Mouse (Mus musculus): ENCODE measurements around the gene Gpc6. TPM values are rescaled to one million over a fixed set of nuclear protein-coding genes. Genes with fewer than 3 reads are reported as not detected.
A peak's percentile ranks its signal among the peaks of the same experiment; 100 is the strongest.

The Gpc6 gene
- polyA plus RNA-seq, 1 experiment from 2014 or later = 42.5 TPM

DNA sequence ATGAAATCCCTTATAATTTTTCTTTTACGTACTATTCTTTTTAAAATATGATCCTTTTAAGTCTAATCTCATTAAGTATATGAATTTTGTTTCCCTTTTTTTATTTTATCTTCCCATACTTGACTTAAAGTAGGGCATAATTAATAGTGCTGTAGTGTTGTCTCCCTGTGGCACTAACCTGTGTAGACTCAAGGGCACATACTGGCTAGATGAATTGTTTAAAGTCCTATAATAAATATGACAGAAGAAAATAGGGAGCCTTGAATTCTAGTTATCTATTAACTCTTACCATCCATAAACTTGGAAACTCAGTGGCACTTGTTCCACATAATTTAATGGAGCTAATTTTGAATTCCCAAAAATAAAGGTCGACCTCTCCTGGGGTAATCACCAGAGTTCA lies 268.2 kb downstream of the Gpc6 start:
- Histone ChIP-seq H3K4me3 (ENCODE audit: low read depth, low read length) (no peak overlapping the region), H3K27me3 (replicated peaks; ENCODE audit: control insufficient read depth, insufficient read depth, low read length) (no peaks in the 10 kb centered on the region), H3K4me2 (ENCODE audit: low read depth, low read length) (no peak overlapping the region), H3K36me3 (ENCODE audit: control insufficient read depth, insufficient read depth, low read length) (no peaks in the 10 kb centered on the region), H3K4me1 (ENCODE audit: control insufficient read depth, insufficient read depth, low read length) (no peaks in the 10 kb centered on the region), H3K9me3 (ENCODE audit: control insufficient read depth, low read length) (no peaks in the 10 kb centered on the region), H3K27ac (replicated peaks; ENCODE audit: low read depth, low read length) (no peak overlapping the region), H3K9ac (ENCODE audit: low read depth, low read length) (no peak overlapping the region)
- WGBS = 92% methylated on average over 2 of the region's 2 CpGs
- no peak for DNase-seq (ENCODE audit: low spot score)
- ATAC-seq (ENCODE audit: low read depth) = no peak

DNA sequence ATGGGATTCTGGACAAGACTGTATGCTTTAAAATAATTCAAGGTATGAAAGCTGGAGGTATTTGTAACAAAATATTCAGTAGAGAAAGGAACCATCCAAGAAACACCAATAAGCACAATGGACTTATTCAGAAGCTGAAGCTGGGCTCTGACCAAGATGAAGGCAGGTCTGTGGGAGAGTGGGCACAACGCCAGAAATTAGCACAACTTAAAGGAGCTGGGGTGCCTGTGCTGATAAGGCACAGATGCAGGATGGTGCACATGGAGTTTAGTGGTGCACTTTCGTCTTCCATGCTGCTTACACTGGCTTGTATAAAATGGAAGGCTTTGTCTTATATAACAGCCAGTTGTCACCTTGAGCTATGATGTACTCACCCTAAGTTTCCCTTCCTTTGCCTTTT lies 276.9 kb downstream of the Gpc6 start:
- H3K36me3 ChIP-seq (ENCODE audit: control insufficient read depth, insufficient read depth, low read length) = no peaks in the 10 kb centered on the region
- 51% methylated on average over 2 of the region's 2 CpGs for WGBS
- H3K9me3 ChIP-seq (ENCODE audit: control insufficient read depth, low read length) = no peaks in the 10 kb centered on the region
- no peak overlapping the region for H3K4me3 ChIP-seq (ENCODE audit: low read depth, low read length)
- no peak overlapping the region for H3K4me2 ChIP-seq (ENCODE audit: low read depth, low read length)
- ATAC-seq (ENCODE audit: low read depth) = no peak
- no peak overlapping the region for H3K9ac ChIP-seq (ENCODE audit: low read depth, low read length)
- DNase-seq (ENCODE audit: low spot score) = peak; percentile 30
- no peaks in the 10 kb centered on the region for H3K27me3 ChIP-seq (replicated peaks; ENCODE audit: control insufficient read depth, insufficient read depth, low read length)
- H3K4me1 ChIP-seq (ENCODE audit: control insufficient read depth, insufficient read depth, low read length) = no peaks in the 10 kb centered on the region
- no peak overlapping the region for H3K27ac ChIP-seq (replicated peaks; ENCODE audit: low read depth, low read length)

DNA sequence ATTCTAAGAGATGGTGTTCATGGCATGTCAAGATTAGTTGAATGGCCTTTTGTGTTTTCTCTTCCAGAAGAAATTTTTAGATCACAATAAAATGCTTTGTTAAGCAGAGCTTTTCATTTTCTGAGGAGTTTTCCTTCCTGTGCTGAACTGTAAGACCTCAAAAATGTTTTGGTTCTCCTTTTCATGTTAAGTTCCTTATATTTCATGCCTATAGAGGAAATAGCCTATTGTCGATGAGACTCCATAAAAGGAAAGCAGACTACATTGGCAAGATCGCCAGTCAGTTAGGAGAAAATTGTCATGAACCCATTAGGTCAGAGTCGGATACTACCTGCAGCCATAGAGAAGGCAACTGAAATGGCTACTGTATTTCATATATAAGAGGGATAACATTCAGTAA lies 278.8 kb downstream of the Gpc6 start:
- Histone ChIP-seq H3K27me3 (replicated peaks; ENCODE audit: control insufficient read depth, insufficient read depth, low read length) (no peaks in the 10 kb centered on the region), H3K9ac (ENCODE audit: low read depth, low read length) (no peak overlapping the region), H3K4me3 (ENCODE audit: low read depth, low read length) (no peak overlapping the region), H3K36me3 (ENCODE audit: control insufficient read depth, insufficient read depth, low read length) (no peaks in the 10 kb centered on the region), H3K4me2 (ENCODE audit: low read depth, low read length) (no peak overlapping the region), H3K4me1 (ENCODE audit: control insufficient read depth, insufficient read depth, low read length) (no peaks in the 10 kb centered on the region), H3K9me3 (ENCODE audit: control insufficient read depth, low read length) (no peaks in the 10 kb centered on the region), H3K27ac (replicated peaks; ENCODE audit: low read depth, low read length) (no peak overlapping the region)
- no peak for DNase-seq (ENCODE audit: low spot score)
- WGBS = 80% methylated on average over 3 of the region's 3 CpGs
- no peak for ATAC-seq (ENCODE audit: low read depth)

DNA sequence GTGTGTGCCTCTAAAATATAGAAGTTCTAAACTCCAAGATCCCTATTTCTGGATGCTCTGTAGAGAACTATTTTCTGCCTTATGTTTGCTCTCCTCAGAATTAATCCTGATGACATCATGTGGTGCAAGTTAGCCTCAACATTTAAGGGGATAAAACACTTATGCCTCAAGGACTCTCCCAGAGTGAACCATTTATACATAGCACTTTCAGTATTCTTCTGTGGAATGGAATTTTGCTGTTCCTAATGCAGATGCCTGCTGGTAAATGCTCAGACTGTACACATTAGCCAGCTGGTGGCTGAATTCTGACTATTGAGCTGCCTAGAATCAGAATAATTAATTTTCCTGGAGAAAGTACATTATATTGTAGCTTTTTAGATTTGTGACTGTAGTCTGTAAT lies 289.3 kb downstream of the Gpc6 start:
- Histone ChIP-seq H3K27me3 (replicated peaks; ENCODE audit: control insufficient read depth, insufficient read depth, low read length) (no peaks in the 10 kb centered on the region), H3K36me3 (ENCODE audit: control insufficient read depth, insufficient read depth, low read length) (no peaks in the 10 kb centered on the region), H3K9me3 (ENCODE audit: control insufficient read depth, low read length) (no peaks in the 10 kb centered on the region), H3K4me2 (ENCODE audit: low read depth, low read length) (no peak overlapping the region), H3K27ac (replicated peaks; ENCODE audit: low read depth, low read length) (no peak overlapping the region), H3K4me3 (ENCODE audit: low read depth, low read length) (no peak overlapping the region), H3K9ac (ENCODE audit: low read depth, low read length) (no peak overlapping the region), H3K4me1 (ENCODE audit: control insufficient read depth, insufficient read depth, low read length) (no peaks in the 10 kb centered on the region)
- ATAC-seq (ENCODE audit: low read depth) (no peak), DNase-seq (ENCODE audit: low spot score) (no peak)

DNA sequence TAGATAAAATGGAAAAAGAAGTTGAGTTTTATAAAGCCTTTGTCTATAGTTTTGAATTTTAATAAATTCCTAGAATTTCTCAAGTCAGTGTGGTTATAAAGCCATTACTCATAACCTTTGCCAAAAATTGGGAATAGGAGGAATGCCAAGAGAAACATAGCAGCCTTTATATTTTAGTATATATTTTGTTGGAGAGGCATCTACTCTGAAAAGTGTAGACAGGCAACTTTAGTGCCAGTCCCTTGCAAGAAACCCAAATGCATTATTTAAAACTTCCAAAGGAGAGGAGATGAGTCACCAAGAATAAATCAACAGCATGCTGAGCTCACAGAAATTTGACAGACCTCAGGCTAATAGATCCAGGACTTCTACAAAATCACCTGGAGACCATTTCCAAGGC lies 301.8 kb downstream of the Gpc6 start:
- H3K9me3 ChIP-seq (ENCODE audit: control insufficient read depth, low read length) = no peaks in the 10 kb centered on the region
- no peak overlapping the region for H3K27ac ChIP-seq (replicated peaks; ENCODE audit: low read depth, low read length)
- H3K9ac ChIP-seq (ENCODE audit: low read depth, low read length) = no peak overlapping the region
- no peak for DNase-seq (ENCODE audit: low spot score)
- no peak for ATAC-seq (ENCODE audit: low read depth)
- no peaks in the 10 kb centered on the region; the same call in 1 of the 2 replicates for H3K4me1 ChIP-seq (ENCODE audit: control insufficient read depth, insufficient read depth, low read length)
- no peaks in the 10 kb centered on the region for H3K27me3 ChIP-seq (replicated peaks; ENCODE audit: control insufficient read depth, insufficient read depth, low read length)
- H3K4me2 ChIP-seq (ENCODE audit: low read depth, low read length) = no peak overlapping the region
- no peaks in the 10 kb centered on the region for H3K36me3 ChIP-seq (ENCODE audit: control insufficient read depth, insufficient read depth, low read length)
- no peak overlapping the region for H3K4me3 ChIP-seq (ENCODE audit: low read depth, low read length)

DNA sequence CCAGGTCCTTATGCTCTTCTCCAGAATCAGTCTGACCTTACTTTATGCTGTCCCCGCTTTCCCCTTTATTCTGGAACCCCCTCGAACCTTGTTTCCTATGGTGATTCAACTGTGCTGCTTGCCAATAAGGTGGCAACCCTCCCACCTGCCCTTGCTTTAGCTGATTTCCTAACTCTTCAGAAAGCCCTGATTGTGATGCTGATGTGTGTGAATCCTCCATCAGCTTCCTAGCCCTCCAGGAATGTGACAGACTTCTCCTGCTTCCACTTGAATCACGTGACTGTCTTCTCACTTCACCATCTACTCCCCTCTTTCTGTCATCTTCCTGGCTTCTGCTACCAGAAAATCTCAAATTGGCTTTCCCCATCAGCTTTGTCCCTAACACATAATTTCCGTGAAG lies 305.4 kb downstream of the Gpc6 start:
- WGBS = 58% methylated on average over 4 of the region's 4 CpGs
- H3K4me3 ChIP-seq (ENCODE audit: low read depth, low read length) = no peak overlapping the region

DNA sequence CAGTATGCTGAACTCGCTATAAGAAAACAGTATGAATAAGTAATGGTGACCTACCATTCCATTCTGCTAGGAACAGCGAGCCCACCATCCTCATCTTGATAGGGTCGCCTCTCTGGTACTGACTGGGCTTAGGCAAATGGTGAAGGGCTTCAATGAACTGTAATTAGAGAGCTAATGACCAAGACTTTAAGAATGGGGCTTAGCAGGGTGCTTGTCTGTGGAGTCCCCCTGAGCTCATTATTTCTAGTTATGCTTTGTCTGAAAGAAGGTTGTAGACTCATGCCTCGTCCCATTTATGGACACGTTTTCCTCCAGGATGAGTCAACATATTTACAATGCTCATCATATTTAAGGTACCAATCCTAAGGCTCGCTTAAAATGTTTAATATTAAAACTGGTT lies 313.1 kb downstream of the Gpc6 start:
- ATAC-seq (ENCODE audit: low read depth) (no peak; the same call in 1 of the 2 replicates), DNase-seq (ENCODE audit: low spot score) (no peak)
- Histone ChIP-seq H3K27me3 (replicated peaks; ENCODE audit: control insufficient read depth, insufficient read depth, low read length) (no peaks in the 10 kb centered on the region), H3K36me3 (ENCODE audit: control insufficient read depth, insufficient read depth, low read length) (no peaks in the 10 kb centered on the region), H3K9me3 (ENCODE audit: control insufficient read depth, low read length) (no peaks in the 10 kb centered on the region), H3K9ac (ENCODE audit: low read depth, low read length) (no peak overlapping the region), H3K27ac (replicated peaks; ENCODE audit: low read depth, low read length) (no peak overlapping the region), H3K4me1 (ENCODE audit: control insufficient read depth, insufficient read depth, low read length) (peaks cover 6% of the 10 kb centered on the region), H3K4me2 (ENCODE audit: low read depth, low read length) (no peak overlapping the region), H3K4me3 (ENCODE audit: low read depth, low read length) (no peak overlapping the region)
- 89% methylated on average over 6 of the region's 6 CpGs for WGBS

More for the DNA sequence above, 305.4 kb downstream of the Gpc6 start:
- Histone ChIP-seq H3K4me2 (ENCODE audit: low read depth, low read length) (no peak overlapping the region), H3K4me1 (ENCODE audit: control insufficient read depth, insufficient read depth, low read length) (no peaks in the 10 kb centered on the region; the same call in 1 of the 2 replicates), H3K9ac (ENCODE audit: low read depth, low read length) (no peak overlapping the region), H3K9me3 (ENCODE audit: control insufficient read depth, low read length) (no peaks in the 10 kb centered on the region), H3K36me3 (ENCODE audit: control insufficient read depth, insufficient read depth, low read length) (no peaks in the 10 kb centered on the region), H3K27me3 (replicated peaks; ENCODE audit: control insufficient read depth, insufficient read depth, low read length) (no peaks in the 10 kb centered on the region), H3K27ac (replicated peaks; ENCODE audit: low read depth, low read length) (no peak overlapping the region)
- ATAC-seq (ENCODE audit: low read depth) = no peak
- DNase-seq (ENCODE audit: low spot score) = no peak

DNA sequence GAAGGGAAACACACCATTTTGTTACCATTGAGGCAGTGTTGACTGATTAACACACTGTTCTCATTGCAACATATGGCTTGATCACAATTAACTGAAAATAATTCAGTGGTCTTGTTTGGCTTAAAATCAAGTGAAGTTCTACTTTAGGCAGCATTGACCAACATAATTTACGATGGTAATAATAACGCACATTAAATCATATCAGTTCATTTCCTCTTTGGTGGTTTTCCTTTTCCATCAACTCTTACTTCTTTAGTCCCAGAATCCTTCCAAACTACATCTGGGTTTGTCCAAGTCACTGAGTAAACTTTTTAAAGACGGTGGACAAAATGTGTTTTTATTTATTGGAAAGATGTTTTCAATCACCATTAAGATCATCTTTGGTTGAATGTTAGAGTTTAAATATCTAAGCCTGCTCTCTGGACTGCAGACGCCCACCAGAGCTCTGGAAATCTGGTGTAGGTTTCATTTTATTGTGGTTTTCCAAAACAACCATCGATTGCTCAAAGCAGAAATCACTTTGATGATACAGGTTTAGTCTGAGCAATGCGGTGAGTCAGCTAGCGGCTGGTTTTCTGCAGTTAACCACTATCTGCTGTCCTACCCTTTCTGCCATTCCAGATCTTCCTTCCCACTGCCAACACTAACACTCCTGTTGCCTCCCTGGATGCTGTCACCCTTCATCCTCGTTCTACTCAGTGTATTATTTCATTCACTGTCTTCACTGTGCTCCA lies 314.7 kb downstream of the Gpc6 start:
- no peaks in the 10 kb centered on the region for H3K9me3 ChIP-seq (ENCODE audit: control insufficient read depth, low read length)
- peaks cover 6% of the 10 kb centered on the region for H3K4me1 ChIP-seq (ENCODE audit: control insufficient read depth, insufficient read depth, low read length)
- no peak for ATAC-seq (ENCODE audit: low read depth)
- H3K9ac ChIP-seq (ENCODE audit: low read depth, low read length) = no peak overlapping the region
- no peaks in the 10 kb centered on the region for H3K27me3 ChIP-seq (replicated peaks; ENCODE audit: control insufficient read depth, insufficient read depth, low read length)
- no peak overlapping the region for H3K4me2 ChIP-seq (ENCODE audit: low read depth, low read length)
- WGBS = 47% methylated on average over 8 of the region's 8 CpGs
- no peak overlapping the region for H3K27ac ChIP-seq (replicated peaks; ENCODE audit: low read depth, low read length)
- DNase-seq (ENCODE audit: low spot score) = no peak
- H3K4me3 ChIP-seq (ENCODE audit: low read depth, low read length) = no peak overlapping the region
- no peaks in the 10 kb centered on the region for H3K36me3 ChIP-seq (ENCODE audit: control insufficient read depth, insufficient read depth, low read length)

DNA sequence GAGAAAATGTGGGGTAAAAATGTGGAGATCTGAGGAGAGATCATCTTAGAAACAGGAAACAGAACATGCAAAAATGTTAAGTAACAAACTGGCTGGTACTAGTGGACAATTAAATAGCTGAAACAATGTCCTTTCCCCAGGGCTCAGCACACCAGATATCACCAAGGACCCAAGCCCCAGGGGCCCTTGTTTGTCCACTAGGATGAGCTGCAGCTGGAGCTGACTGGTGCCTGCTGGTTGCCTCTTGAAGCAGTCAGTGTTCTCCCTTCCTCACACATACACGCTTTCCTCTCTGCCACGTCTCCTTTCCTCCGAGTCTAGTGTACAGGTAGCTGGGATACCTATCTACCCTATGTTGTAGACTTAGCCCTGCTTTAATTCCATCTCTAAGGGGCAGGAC lies 320.5 kb downstream of the Gpc6 start:
- H3K27me3 ChIP-seq (replicated peaks; ENCODE audit: control insufficient read depth, insufficient read depth, low read length) = no peaks in the 10 kb centered on the region

More for the DNA sequence above, 320.5 kb downstream of the Gpc6 start:
- no peaks in the 10 kb centered on the region for H3K9me3 ChIP-seq (ENCODE audit: control insufficient read depth, low read length)
- no peak overlapping the region for H3K4me2 ChIP-seq (ENCODE audit: low read depth, low read length)
- DNase-seq (ENCODE audit: low spot score) (no peak), ATAC-seq (ENCODE audit: low read depth) (no peak)
- H3K27ac ChIP-seq (replicated peaks; ENCODE audit: low read depth, low read length) = no peak overlapping the region
- H3K9ac ChIP-seq (ENCODE audit: low read depth, low read length) = no peak overlapping the region
- no peaks in the 10 kb centered on the region for H3K36me3 ChIP-seq (ENCODE audit: control insufficient read depth, insufficient read depth, low read length)
- no peak overlapping the region for H3K4me3 ChIP-seq (ENCODE audit: low read depth, low read length)
- H3K4me1 ChIP-seq (ENCODE audit: control insufficient read depth, insufficient read depth, low read length) = no peaks in the 10 kb centered on the region
- 91% methylated on average over 3 of the region's 3 CpGs for WGBS

All from embryonic facial prominence, embryonic 14.5 days (tissue).